Mouse (Mus musculus) midbrain, embryonic 11.5 days (tissue): Measurements from ENCODE around the gene Adamts12. TPM values are rescaled to one million over a fixed set of nuclear protein-coding genes. Genes with fewer than 3 reads are reported as not detected.
A peak's percentile ranks its signal among the peaks of the same experiment; 100 is the strongest.

ENCODE experiments used
- ATAC-seq: fragments of 200-750 bp; cut with Nextera tagmentation; 2 replicates; pipeline ENCODE4 v1.8.0; 2017; ENCODE audit warnings: moderate TSS enrichment, moderate library complexity; ENCODE audit not compliant: low FRiP score
- DNase-seq: peaks from one replicate; pipeline ENCODE4 v3.0.0; 2015; ENCODE audit warnings: low spot score; ENCODE audit errors: missing footprints
- H3K27ac ChIP-seq: fragments of 300-500 bp; sonication (generic); 2 replicates; pipeline ENCODE4 v1.5.1; 2014; ENCODE audit warnings: low read depth, low read length
- H3K27me3 ChIP-seq: fragments of 300-500 bp; sonication (generic); 2 replicates; pipeline ENCODE4 v1.6.1; 2014; ENCODE audit warnings: mild to moderate bottlenecking, low read length, moderate library complexity, mixed read lengths; ENCODE audit not compliant: control insufficient read depth, insufficient read depth
- H3K36me3 ChIP-seq: fragments of 300-500 bp; sonication (generic); 2 replicates; pipeline ENCODE4 v1.6.1; 2014; ENCODE audit warnings: mild to moderate bottlenecking, low read length, moderate library complexity, mixed read lengths; ENCODE audit not compliant: control insufficient read depth, insufficient read depth
- H3K4me1 ChIP-seq: fragments of 300-500 bp; sonication (generic); 2 replicates; pipeline ENCODE4 v1.6.1; 2014; ENCODE audit warnings: low read length; ENCODE audit not compliant: control insufficient read depth, insufficient read depth
- H3K4me2 ChIP-seq: fragments of 300-500 bp; sonication (generic); 2 replicates; pipeline ENCODE4 v1.6.1; 2014; ENCODE audit warnings: mild to moderate bottlenecking, moderate library complexity
- H3K4me3 ChIP-seq: fragments of 300-500 bp; sonication (generic); 2 replicates; pipeline ENCODE4 v1.5.1; 2014; ENCODE audit warnings: low read depth, low read length
- H3K9ac ChIP-seq: fragments of 300-500 bp; sonication (generic); 2 replicates; pipeline ENCODE4 v1.6.1; 2014; ENCODE audit warnings: low read length
- H3K9me3 ChIP-seq: fragments of 300-500 bp; sonication (generic); 2 replicates; pipeline ENCODE4 v1.6.1; 2016; ENCODE audit warnings: low read length; ENCODE audit not compliant: control insufficient read depth
- WGBS: fragments of 180-500 bp; shearing (Covaris S2); extraction: QIAGEN DNeasy Blood & Tissue Kit; methylation state at CpG from one replicate; pipeline ENCODE4 v1.1.7; 2014; 5-methylcytosine and 5-hydroxymethylcytosine counted together
- polyA plus RNA-seq: library from polyadenylated mRNA; unstranded; fragments of >200 nt; fragmentation: Nextera tagmentation; extraction: Ambion mirVana; gene quantifications from 2 replicates; pipeline ENCODE4 v1.2.1, GENCODE M21; 2014

Adamts12 gene
- 2.3 and 2.9 TPM in 2 replicates for polyA plus RNA-seq

GRCm38 (mm10) chr15:11064558-11065411 lies at the start of gene Adamts12:
Gene Adamts12 (plus strand): TSS chr15:11064790.
- H3K36me3 ChIP-seq, result no peaks in the 10 kb centered on the region
- H3K4me1 ChIP-seq, result peaks cover 24% of the 10 kb centered on the region
- H3K27me3 ChIP-seq, result no peaks in the 10 kb centered on the region; the same call in 1 of the 2 replicates
- WGBS, result 1% methylated on average over 25 of the region's 25 CpGs
- H3K9me3 ChIP-seq, result no peaks in the 10 kb centered on the region
- peak; percentile 73 for ATAC-seq
- H3K9ac ChIP-seq, result peak within 1 kb of the TSS; percentile 47; the same call in 1 of the 2 replicates
- H3K4me3 ChIP-seq, result peak within 1 kb of the TSS; percentile 18
- H3K27ac ChIP-seq, result peak within 1 kb of the TSS; percentile 38; the same call in 1 of the 2 replicates
- peak within 1 kb of the TSS; percentile 47 for H3K4me2 ChIP-seq
- peak; percentile 94 for DNase-seq

DNA sequence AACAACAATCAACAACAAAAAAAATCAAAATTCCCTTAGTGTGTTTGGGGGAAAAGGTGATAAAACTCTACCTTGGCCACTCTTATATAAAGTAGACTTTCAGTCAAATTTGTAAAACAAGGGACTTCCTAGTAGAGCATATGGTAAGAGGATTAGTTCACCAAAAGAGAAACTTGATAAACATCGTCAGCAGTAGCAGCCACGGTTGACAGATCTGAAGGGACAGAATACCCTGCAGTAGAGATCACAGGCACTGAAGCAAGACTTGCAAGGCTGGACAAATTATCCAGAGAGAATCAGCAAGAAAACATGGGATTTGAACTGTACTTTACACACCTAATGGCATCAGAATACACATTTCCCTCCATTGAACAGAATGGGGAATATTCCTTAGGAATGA lies 49.7 kb upstream of the Adamts12 start:
- Histone ChIP-seq H3K4me2 (no peak overlapping the region), H3K4me3 (no peak overlapping the region), H3K9ac (no peak overlapping the region), H3K27me3 (no peaks in the 10 kb centered on the region), H3K27ac (no peak overlapping the region), H3K9me3 (no peaks in the 10 kb centered on the region), H3K4me1 (no peaks in the 10 kb centered on the region), H3K36me3 (no peaks in the 10 kb centered on the region)
- DNase-seq (no peak), ATAC-seq (no peak)
- WGBS, result 17% methylated on average over 2 of the region's 2 CpGs

DNA sequence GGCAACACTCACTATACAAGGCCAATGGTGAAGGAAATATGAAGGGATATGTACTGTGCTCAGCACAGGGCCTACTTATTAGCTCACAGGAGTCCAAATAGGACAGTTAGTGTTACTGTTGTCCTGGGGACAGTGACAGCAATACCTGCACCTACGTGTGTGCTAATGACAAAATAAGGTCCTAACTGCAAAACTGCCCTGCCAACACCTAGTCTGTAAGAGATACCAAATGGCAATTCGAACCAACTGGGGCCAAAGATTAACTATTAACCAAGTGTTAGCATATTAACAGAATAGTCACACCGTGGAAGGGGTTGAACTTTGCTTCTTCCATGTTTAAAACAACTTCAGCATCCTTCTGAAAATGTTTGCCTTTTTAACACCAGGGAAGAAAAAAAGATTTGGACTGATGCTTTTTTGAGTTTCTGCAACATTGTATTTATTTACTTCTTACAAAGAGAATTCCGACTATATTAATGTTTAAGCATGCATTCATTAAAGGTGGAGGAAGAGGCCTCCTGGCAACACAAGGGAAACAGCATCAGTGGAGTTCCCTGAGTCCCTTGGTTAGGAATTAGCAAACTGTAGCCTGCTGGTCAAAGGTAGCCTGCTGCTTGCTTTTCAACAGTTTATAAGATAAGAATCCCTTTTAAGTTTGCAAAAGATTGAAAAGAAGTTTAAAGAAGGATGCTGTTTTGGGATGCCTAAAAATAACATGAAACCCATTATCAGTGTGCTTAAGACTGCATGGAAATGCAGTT lies 37.6 kb upstream of the Adamts12 start:
- no peak overlapping the region for H3K4me2 ChIP-seq
- no peaks in the 10 kb centered on the region for H3K9me3 ChIP-seq
- no peak for ATAC-seq
- no peak for DNase-seq
- WGBS, result 76% methylated on average over 4 of the region's 4 CpGs
- H3K27ac ChIP-seq, result no peak overlapping the region
- H3K4me1 ChIP-seq, result no peaks in the 10 kb centered on the region
- H3K36me3 ChIP-seq, result no peaks in the 10 kb centered on the region
- H3K27me3 ChIP-seq, result no peaks in the 10 kb centered on the region
- no peak overlapping the region for H3K4me3 ChIP-seq
- no peak overlapping the region for H3K9ac ChIP-seq

- no peak overlapping the region for H3K9ac ChIP-seq
- H3K4me3 ChIP-seq, result no peak overlapping the region
- no peak overlapping the region for H3K4me2 ChIP-seq
- DNase-seq (no peak), ATAC-seq (no peak)
- no peak overlapping the region for H3K27ac ChIP-seq
- 84% methylated on average over 3 of the region's 3 CpGs for WGBS
- no peaks in the 10 kb centered on the region for H3K4me1 ChIP-seq
- no peaks in the 10 kb centered on the region for H3K9me3 ChIP-seq
- H3K27me3 ChIP-seq, result peaks cover 12% of the 10 kb centered on the region
- H3K36me3 ChIP-seq, result no peaks in the 10 kb centered on the region
Observed at GRCm38 (mm10) chr15:11030188-11030587, 34.4 kb upstream of the Adamts12 start.

DNA sequence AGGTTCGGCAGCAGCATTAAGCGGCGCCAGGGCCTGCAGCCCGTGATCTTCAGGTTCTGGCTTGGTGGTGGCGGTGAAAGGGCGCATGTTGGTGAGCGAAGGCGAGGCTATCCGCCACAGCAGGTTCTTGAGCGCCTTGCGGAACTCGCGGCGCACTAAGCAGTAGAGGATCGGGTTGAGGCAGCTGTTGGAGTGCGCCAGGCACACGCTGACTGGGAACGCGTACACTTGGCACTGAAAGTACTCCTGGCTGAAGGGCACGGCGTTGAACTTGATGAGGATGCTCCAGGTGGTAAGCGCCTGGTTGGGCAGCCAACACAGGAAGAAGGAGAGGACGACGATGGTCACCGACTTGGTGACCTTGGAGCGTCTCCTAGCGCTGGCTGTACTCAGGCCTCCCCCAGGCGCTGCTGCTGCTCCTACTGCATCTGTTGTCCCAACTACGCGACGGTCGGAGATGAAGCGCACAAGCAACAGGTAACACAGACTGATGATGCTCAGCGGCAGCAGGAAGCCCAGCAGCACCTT lies 28.6 kb upstream of the Adamts12 start:
- no peaks in the 10 kb centered on the region for H3K9me3 ChIP-seq
- peak overlapping the region; percentile 44 for H3K4me2 ChIP-seq
- no peaks in the 10 kb centered on the region for H3K36me3 ChIP-seq
- DNase-seq (peak; percentile 92), ATAC-seq (peak; percentile 17; the same call in 1 of the 2 replicates)
- peaks cover 17% of the 10 kb centered on the region for H3K4me1 ChIP-seq
- WGBS, result 8% methylated on average over 34 of the region's 34 CpGs
- H3K4me3 ChIP-seq, result peak overlapping the region; percentile 32
- no peak overlapping the region for H3K9ac ChIP-seq
- no peak overlapping the region for H3K27ac ChIP-seq
- H3K27me3 ChIP-seq, result peaks cover 44% of the 10 kb centered on the region

DNA sequence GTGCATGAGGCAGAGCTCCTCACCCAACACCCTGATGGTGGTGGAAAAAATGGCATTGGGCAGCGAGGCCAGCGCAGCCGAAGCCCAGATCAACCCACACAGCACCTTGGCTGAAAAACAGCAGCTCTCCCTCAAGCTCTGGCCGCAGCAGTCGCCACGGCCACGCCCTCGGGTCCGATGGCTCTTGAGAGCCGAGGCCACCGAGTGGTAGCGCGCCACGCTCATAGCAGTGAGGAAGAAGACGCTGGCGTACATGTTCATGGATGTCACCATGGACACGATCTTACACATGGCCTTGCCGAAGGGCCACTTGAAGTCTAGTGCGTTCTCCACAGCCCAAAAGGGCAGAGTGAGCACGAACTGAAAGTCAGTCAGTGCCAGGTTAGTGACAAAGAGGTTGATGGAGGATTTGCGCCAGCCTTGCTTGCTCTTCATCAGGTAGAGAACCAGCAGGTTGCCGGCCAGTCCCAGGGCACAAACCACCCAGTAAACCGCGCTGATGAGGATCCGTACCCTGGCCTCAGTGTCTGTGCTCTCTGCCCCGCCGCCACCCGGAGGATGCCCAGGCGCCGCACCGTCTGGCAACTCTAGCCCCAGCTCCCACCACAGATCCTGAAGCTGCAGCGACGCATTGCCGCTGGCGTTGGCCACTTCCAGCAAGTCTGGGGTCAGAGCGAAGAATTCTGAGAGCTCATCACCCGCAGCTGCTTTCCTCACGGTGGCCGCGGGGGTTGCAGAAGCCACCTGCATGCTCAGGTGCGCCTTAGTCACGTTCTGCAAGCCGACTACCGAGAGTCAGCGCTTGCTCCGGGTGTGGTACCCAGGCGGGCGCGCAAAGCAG lies 27.8 kb upstream of the Adamts12 start:
- Histone ChIP-seq H3K4me2 (peak overlapping the region; percentile 44), H3K9me3 (no peaks in the 10 kb centered on the region), H3K9ac (peak overlapping the region; percentile 18; the same call in 1 of the 2 replicates), H3K27me3 (peaks cover 44% of the 10 kb centered on the region), H3K27ac (no peak overlapping the region), H3K4me3 (peak overlapping the region; percentile 32), H3K36me3 (no peaks in the 10 kb centered on the region), H3K4me1 (peaks cover 17% of the 10 kb centered on the region)
- 3% methylated on average over 49 of the region's 49 CpGs for WGBS
- ATAC-seq (peak; percentile 36), DNase-seq (peak; percentile 92)

- H3K36me3 ChIP-seq, result no peaks in the 10 kb centered on the region
- no peak overlapping the region for H3K9ac ChIP-seq
- WGBS, result 3% methylated on average over 8 of the region's 8 CpGs
- H3K27ac ChIP-seq, result no peak overlapping the region
- DNase-seq, result peak; percentile 93
- H3K4me2 ChIP-seq, result peak overlapping the region; percentile 44
- no peaks in the 10 kb centered on the region for H3K9me3 ChIP-seq
- peak overlapping the region; percentile 32 for H3K4me3 ChIP-seq
- H3K27me3 ChIP-seq, result peaks cover 44% of the 10 kb centered on the region
- H3K4me1 ChIP-seq, result peaks cover 17% of the 10 kb centered on the region
- ATAC-seq, result peak; percentile 8; the same call in 1 of the 2 replicates
Observed at GRCm38 (mm10) chr15:11037376-11037695, 27.3 kb upstream of the Adamts12 start.

- WGBS, result 4% methylated on average over 16 of the region's 16 CpGs
- H3K4me2 ChIP-seq, result peak within 1 kb of the TSS; percentile 44
- H3K9ac ChIP-seq, result no peak within 1 kb of the TSS
- peaks cover 17% of the 10 kb centered on the region for H3K4me1 ChIP-seq
- no peak for DNase-seq
- ATAC-seq, result no peak
- no peaks in the 10 kb centered on the region for H3K9me3 ChIP-seq
- H3K27ac ChIP-seq, result no peak within 1 kb of the TSS
- H3K4me3 ChIP-seq, result peak within 1 kb of the TSS; percentile 32
- H3K27me3 ChIP-seq, result peaks cover 44% of the 10 kb centered on the region
- H3K36me3 ChIP-seq, result no peaks in the 10 kb centered on the region
Observed at GRCm38 (mm10) chr15:11037711-11038110, 26.9 kb upstream of the Adamts12 start, which contains the start of gene Rxfp3. Gene Rxfp3 (minus strand): TSS chr15:11037991.
